Mouse (Mus musculus) gastrocnemius, postnatal 36 days (tissue): ENCODE results near the gene Cenpu. TPM values are rescaled to one million over a fixed set of nuclear protein-coding genes. Genes with fewer than 3 reads are reported as not detected.

Experiments used
- DNase-seq, 2 experiments: peaks; one replicate each; pipeline ENCODE4 v3.0.0; 2022
- intact Hi-C: fragments of 180-260 bp; cut with DNase I; formaldehyde crosslinking; loops from one replicate; pipeline ENCODE4 v1.15.1; 2025
- total RNA-seq, 2 experiments: library from RNA; stranded (reverse); gene quantifications; 2 replicates each; pipeline ENCODE4 v1.2.3; 2021

Cenpu gene
- total RNA-seq, 2 experiments from 2014 or later = 0.26 to 0.62 TPM

- intact Hi-C loops = no loop called here
- DNase-seq = no peak
Measured at GRCm38 (mm10) chr8:46626642-46627041, 74.8 kb downstream of the Cenpu start.

GRCm38 (mm10) chr8:46627881-46628280 is 76.1 kb downstream of the Cenpu start:
- no peak for DNase-seq
- intact Hi-C loops = no loop called here

GRCm38 (mm10) chr8:46628645-46629044 is 76.8 kb downstream of the Cenpu start:
- no peak for DNase-seq
- intact Hi-C loops = no loop called here

Other genes starting within 250 kb of the Cenpu start
- 100 to 1,000 TPM; 260 to 328 TPM for gene Acsl1, start 81.0 kb upstream of the Cenpu start, total RNA-seq
- 1 to 10 TPM in 1 of 2 experiments, under 1 TPM in 1; 0.99 to 1.6 TPM for gene Primpol, start 65.2 kb downstream of the Cenpu start, total RNA-seq
- 1 to 10 TPM; 2.4 to 3.0 TPM for gene Casp3, start 65.3 kb downstream of the Cenpu start, total RNA-seq
- 10 to 100 TPM; 27.3 to 36.0 TPM for gene Irf2, start 187.7 kb downstream of the Cenpu start, total RNA-seq